ENCODE assay signal across 8 mouse cellular contexts in genomic region chr2:32628044-32628550, GRCm38 (mm10). TPM values are rescaled to one million over a fixed set of nuclear protein-coding genes. Genes with fewer than 3 reads are reported as not detected.
DNase-seq lines count a peak whose midpoint lies in the region; ATAC-seq and TF ChIP-seq lines count a peak whose summit lies in the region.
"Had no signal": no experiment of that assay in that cellular context is flagged by ENCODE, and none has a peak within 500 bp of the region (broad histone marks: within the 10 kb centered on the region; RNA-seq: fewer than 3 reads in every experiment).

No protein-coding gene starts in this region.

- no peaks in the 10 kb centered on the region for H3K27me3 ChIP-seq in embryonic facial prominence, embryonic 13.5 days
- H3K27me3 ChIP-seq in liver, postnatal 0 days (ENCODE audit: insufficient read depth, low read length), result no peaks in the 10 kb centered on the region

- 57% methylated on average over 4 of the region's 4 CpGs for WGBS in embryonic facial prominence, embryonic 13.5 days
- WGBS in liver, postnatal 0 days (ENCODE audit: insufficient replicate concordance), result 64% methylated on average over 4 of the region's 4 CpGs

- H3K4me2 ChIP-seq in embryonic facial prominence, embryonic 13.5 days, result peak overlapping the region; percentile 33
- H3K4me2 ChIP-seq in liver, postnatal 0 days (ENCODE audit: low read depth, low read length), result no peak overlapping the region

- H3K4me3 ChIP-seq in embryonic facial prominence, embryonic 13.5 days, result no peak overlapping the region
- no peak overlapping the region for H3K4me3 ChIP-seq in liver, postnatal 0 days (ENCODE audit: low read depth, low read length)

- peak overlapping the region; percentile 79 for H3K27ac ChIP-seq in embryonic facial prominence, embryonic 13.5 days
- no peak overlapping the region for H3K27ac ChIP-seq in liver, postnatal 0 days (ENCODE audit: low read depth)

- no peak for TF ChIP-seq EP300 in liver, postnatal 0 days (IDR thresholded peaks at IDR 0.05; ENCODE audit: low read depth)

- DNase-seq in kidney, adult 11 months, result peak; percentile 49
- DNase-seq in kidney, postnatal 36 days, result no peak
- peak; percentile 42 for DNase-seq in Muller cell, postnatal 12 days (ENCODE audit: inconsistent ontology term)
- DNase-seq in lung, postnatal 36 days, result peak; percentile 41
- DNase-seq in ovary, postnatal 10 days (ENCODE audit: low spot score), result no peak
- no peak for DNase-seq in liver, postnatal 0 days

- peak overlapping the region; percentile 57 for H3K9ac ChIP-seq in embryonic facial prominence, embryonic 13.5 days
- H3K9ac ChIP-seq in liver, postnatal 0 days (replicated peaks), result no peak overlapping the region

- no peak for TF ChIP-seq CTCF in liver, postnatal 0 days (IDR thresholded peaks at IDR 0.05; ENCODE audit: low read depth)

- no peaks in the 10 kb centered on the region for H3K9me3 ChIP-seq in embryonic facial prominence, embryonic 13.5 days
- no peaks in the 10 kb centered on the region for H3K9me3 ChIP-seq in liver, postnatal 0 days (ENCODE audit: low read length)

- peaks cover 66% of the 10 kb centered on the region for H3K4me1 ChIP-seq in embryonic facial prominence, embryonic 13.5 days
- peaks cover 2% of the 10 kb centered on the region; the same call in 1 of the 2 replicates for H3K4me1 ChIP-seq in liver, postnatal 0 days (ENCODE audit: insufficient read depth)

- ATAC-seq in embryonic facial prominence, embryonic 13.5 days (ENCODE audit: insufficient number of reproducible peaks, insufficient read depth, low FRiP score, low TSS enrichment, low read depth), result no peak
- ATAC-seq in liver, postnatal 0 days, result no peak

- no peaks in the 10 kb centered on the region for H3K36me3 ChIP-seq in embryonic facial prominence, embryonic 13.5 days
- no peaks in the 10 kb centered on the region for H3K36me3 ChIP-seq in liver, postnatal 0 days (replicated peaks; ENCODE audit: insufficient read depth, low read length)

RNA-seq across cellular contexts. Expression of gene Ak1, which starts 6.5 kb away (rescaled TPM):
- 20.7 and 27.3 TPM in 2 replicates for polyA plus RNA-seq in embryonic facial prominence, embryonic 13.5 days (2015; fragmentation: Nextera tagmentation; extraction: Ambion mirVana)
- 1.3 and 5.9 TPM in 2 replicates for polyA plus RNA-seq in liver, postnatal 0 days (2015; fragmentation: Nextera tagmentation; extraction: Ambion mirVana)

RNA-seq across cellular contexts. Expression of gene Eng, which starts 18.3 kb away (rescaled TPM):
- polyA plus RNA-seq in embryonic facial prominence, embryonic 13.5 days (2015; fragmentation: Nextera tagmentation; extraction: Ambion mirVana), result 49.1 and 50.2 TPM in 2 replicates
- 29.9 and 30.2 TPM in 2 replicates for polyA plus RNA-seq in liver, postnatal 0 days (2015; fragmentation: Nextera tagmentation; extraction: Ambion mirVana)

RNA-seq across cellular contexts. Expression of gene St6galnac6, which starts 28.6 kb away (rescaled TPM):
- 29.9 and 35.1 TPM in 2 replicates for polyA plus RNA-seq in embryonic facial prominence, embryonic 13.5 days (2015; fragmentation: Nextera tagmentation; extraction: Ambion mirVana)
- polyA plus RNA-seq in liver, postnatal 0 days (2015; fragmentation: Nextera tagmentation; extraction: Ambion mirVana), result 14.0 and 15.9 TPM in 2 replicates

RNA-seq across cellular contexts. Expression of gene St6galnac4, which starts 41.2 kb away (rescaled TPM):
- polyA plus RNA-seq in embryonic facial prominence, embryonic 13.5 days (2015; fragmentation: Nextera tagmentation; extraction: Ambion mirVana), result 33.1 and 34.7 TPM in 2 replicates
- 4.3 and 5.8 TPM in 2 replicates for polyA plus RNA-seq in liver, postnatal 0 days (2015; fragmentation: Nextera tagmentation; extraction: Ambion mirVana)

RNA-seq across cellular contexts. Expression of gene 9430097D07Rik, which starts 52.6 kb away (rescaled TPM):
- polyA plus RNA-seq in embryonic facial prominence, embryonic 13.5 days (2015; fragmentation: Nextera tagmentation; extraction: Ambion mirVana), result 0.18 TPM in 1 of 2 replicates, not detected in the other
- not detected in 2 replicates for polyA plus RNA-seq in liver, postnatal 0 days (2015; fragmentation: Nextera tagmentation; extraction: Ambion mirVana)
- polyA plus RNA-seq: gonadal fat pad, adult 2 months had no signal

Comparison
In these comparisons a context has a peak if more than half of its experiments do, and no peak if none do; other contexts are left out.
1. DNase-seq: peak in kidney, adult 11 months (single experiment), Muller cell, postnatal 12 days (single experiment) and lung, postnatal 36 days (single experiment); none in kidney, postnatal 36 days (0 of 2), ovary, postnatal 10 days (single experiment) and liver, postnatal 0 days (single experiment).